Mouse (Mus musculus) neural tube, embryonic 15.5 days (tissue): ENCODE data around the gene A530016L24Rik. TPM values are rescaled to one million over a fixed set of nuclear protein-coding genes. Genes with fewer than 3 reads are reported as not detected.

Source experiments
- polyA plus RNA-seq: library from polyadenylated mRNA; unstranded; fragments of >200 nt; fragmentation: Nextera tagmentation; extraction: Ambion mirVana; gene quantifications from 2 replicates; pipeline ENCODE4 v1.2.1, GENCODE M21; 2015

A530016L24Rik gene
- polyA plus RNA-seq, 1 experiment from 2014 or later = 0.20 TPM

Other genes starting within 250 kb of the A530016L24Rik start
- gene Tmem179, start 27.3 kb downstream of the A530016L24Rik start, polyA plus RNA-seq = 69.0 and 84.0 TPM in 2 replicates
- gene Inf2, start 99.3 kb downstream of the A530016L24Rik start, polyA plus RNA-seq = 1.7 and 2.5 TPM in 2 replicates
- 7.6 and 8.6 TPM in 2 replicates for gene Adssl1, start 130.6 kb downstream of the A530016L24Rik start, polyA plus RNA-seq
- 48.0 and 96.7 TPM in 2 replicates for gene Siva1, start 155.2 kb downstream of the A530016L24Rik start, polyA plus RNA-seq
- gene Akt1, start 185.4 kb downstream of the A530016L24Rik start, polyA plus RNA-seq = 70.5 and 120 TPM in 2 replicates
- 1.8 and 2.4 TPM in 2 replicates for gene Zbtb42, start 189.4 kb downstream of the A530016L24Rik start, polyA plus RNA-seq
- gene Cep170b, start 231.0 kb downstream of the A530016L24Rik start, polyA plus RNA-seq = 34.7 and 43.3 TPM in 2 replicates